25 mouse cellular contexts compared by ENCODE assay signal in genomic region chr6:5718955-5719354, GRCm38 (mm10). TPM values are rescaled to one million over a fixed set of nuclear protein-coding genes. Genes with fewer than 3 reads are reported as not detected.
"Had no signal": no experiment of that assay in that cellular context is flagged by ENCODE, and none has a peak within 500 bp of the region (broad histone marks: within the 10 kb centered on the region; RNA-seq: fewer than 3 reads in every experiment).

No protein-coding gene starts in this region.

- H3K4me1 ChIP-seq: heart, embryonic 15.5 days; hindbrain, embryonic 13.5 days; hindbrain, embryonic 15.5 days; limb, embryonic 13.5 days; limb, embryonic 15.5 days; liver, embryonic 12.5 days had no signal

- DNase-seq: gastrocnemius, postnatal 14 days; gastrocnemius, postnatal 36 days; heart, adult 11 months; heart, adult 2 months; heart, postnatal 14 days; heart, postnatal 36 days; kidney, adult 11 months; kidney, adult 8-10 months; kidney, postnatal 10 days; kidney, postnatal 25 days; kidney, postnatal 4 days; layer of hippocampus, adult 9-11 months; layer of hippocampus, postnatal 36 days; left cerebral cortex, postnatal 4 days had no signal

- H3K9me3 ChIP-seq: heart, embryonic 13.5 days; heart, embryonic 15.5 days; hindbrain, embryonic 13.5 days; hindbrain, embryonic 15.5 days; limb, embryonic 13.5 days; limb, embryonic 15.5 days; liver, embryonic 12.5 days had no signal

- H3K36me3 ChIP-seq: heart, embryonic 13.5 days; heart, embryonic 15.5 days; hindbrain, embryonic 13.5 days; hindbrain, embryonic 15.5 days; limb, embryonic 13.5 days; limb, embryonic 15.5 days; liver, embryonic 12.5 days had no signal

- H3K27me3 ChIP-seq: heart, embryonic 13.5 days; heart, embryonic 15.5 days; hindbrain, embryonic 13.5 days; hindbrain, embryonic 15.5 days; limb, embryonic 13.5 days; limb, embryonic 15.5 days had no signal

- H3K4me2 ChIP-seq: heart, embryonic 11.5 days; heart, embryonic 13.5 days; heart, embryonic 15.5 days; hindbrain, embryonic 13.5 days; hindbrain, embryonic 15.5 days; limb, embryonic 13.5 days; limb, embryonic 15.5 days; liver, embryonic 12.5 days had no signal

- H3K9ac ChIP-seq: heart, embryonic 13.5 days; heart, embryonic 15.5 days; hindbrain, embryonic 13.5 days; hindbrain, embryonic 15.5 days; limb, embryonic 13.5 days; limb, embryonic 15.5 days; liver, embryonic 12.5 days; liver, embryonic 14.5 days had no signal

- H3K4me3 ChIP-seq: heart, adult 2 months; heart, embryonic 13.5 days; heart, embryonic 15.5 days; hindbrain, embryonic 13.5 days; hindbrain, embryonic 15.5 days; limb, embryonic 13.5 days; limb, embryonic 15.5 days; liver, embryonic 12.5 days had no signal

- H3K27ac ChIP-seq: heart, adult 2 months; heart, embryonic 13.5 days; heart, embryonic 15.5 days; hindbrain, embryonic 13.5 days; hindbrain, embryonic 15.5 days; hindbrain, postnatal 0 days; limb, embryonic 13.5 days; limb, embryonic 15.5 days; liver, embryonic 12.5 days; liver, embryonic 14.5 days had no signal

RNA-seq across cellular contexts. Expression of gene Dync1i1, which starts 6.5 kb away (rescaled TPM):
- total RNA-seq: liver, adult 2 months had no signal
- polyA plus RNA-seq: liver, adult 2 months; liver, embryonic 14.5 days had no signal
